Mouse (Mus musculus) lung, adult 2 months (tissue): ENCODE data around the gene Sp140.
"Not testable (repeated sequence)": the region's sequence is repeated elsewhere in the genome, so short reads cannot be mapped to it uniquely, and the experiment has no call there.

Experiments used
- CTCF ChIP-seq: fragments of 200-500 bp; IDR thresholded peaks from 2 replicates; pipeline ENCODE4 v1.5.1; 2011; ENCODE audit warnings: mild to moderate bottlenecking, low read length, control low read depth; ENCODE audit not compliant: insufficient read depth
- POLR2A ChIP-seq: fragments of 200-500 bp; IDR thresholded peaks from 2 replicates; pipeline ENCODE4 v1.6.1; 2011; ENCODE audit warnings: low read depth, mild to moderate bottlenecking, control low read depth, low read length, borderline replicate concordance; ENCODE audit errors: extremely low read depth

DNA sequence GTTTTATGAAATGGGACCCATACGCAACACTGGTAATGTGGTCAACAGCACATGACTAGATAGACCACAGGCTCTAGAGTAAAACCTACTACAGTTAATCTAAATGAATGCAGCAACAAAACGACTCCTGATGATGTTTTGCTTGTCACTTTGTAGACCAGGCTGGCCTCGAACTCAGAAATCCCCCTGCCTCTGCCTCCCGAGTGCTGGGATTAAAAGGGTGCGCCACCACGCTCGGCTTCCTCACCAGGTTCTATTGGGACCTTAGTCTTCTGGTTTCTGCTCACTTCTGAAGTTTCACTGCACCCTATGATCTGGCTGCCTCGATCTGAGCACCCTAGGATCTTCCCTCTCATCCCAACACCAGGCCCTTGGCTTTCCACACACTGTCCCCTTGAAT, 7.7 kb upstream of the Sp140 start:
- not testable (repeated sequence) for TF ChIP-seq POLR2A, CTCF
